Mouse (Mus musculus) spleen, adult 18-20 months (tissue): ENCODE measurements around the gene Hint3.
"Not testable (repeated sequence)": the region's sequence is repeated elsewhere in the genome, so short reads cannot be mapped to it uniquely, and the experiment has no call there.

Source experiments
- DNase-seq, 2 experiments: peaks; one replicate each; pipeline ENCODE4 v3.0.0; 2022; ENCODE audit warnings: mixed read lengths in 2 of 2

The Hint3 gene

GRCm38 (mm10) chr10:30629513-30629912 is at the start of gene Hint3:
Gene Hint3 (minus strand): TSS chr10:30629632.
- DNase-seq: no peak

- DNase-seq: no peak
Measured at GRCm38 (mm10) chr10:30678051-30678450, 48.6 kb upstream of the Hint3 start.

- DNase-seq: no peak
Measured at GRCm38 (mm10) chr10:30674825-30675224, 45.4 kb upstream of the Hint3 start.

GRCm38 (mm10) chr10:30666580-30666979 is 37.1 kb upstream of the Hint3 start:
- DNase-seq: no peak

- no peak for DNase-seq
Measured at GRCm38 (mm10) chr10:30660564-30661328, 31.3 kb upstream of the Hint3 start.

GRCm38 (mm10) chr10:30655655-30656054 is 26.2 kb upstream of the Hint3 start:
- DNase-seq: no peak

GRCm38 (mm10) chr10:30647681-30648080 is 18.2 kb upstream of the Hint3 start:
- no peak for DNase-seq

- DNase-seq: no peak
Measured at GRCm38 (mm10) chr10:30638216-30638615, 8.8 kb upstream of the Hint3 start.

GRCm38 (mm10) chr10:30636474-30637154 is 7.2 kb upstream of the Hint3 start:
- not testable (repeated sequence) for DNase-seq

- DNase-seq: no peak
Measured at GRCm38 (mm10) chr10:30632718-30633117, 3.3 kb upstream of the Hint3 start.

- no peak for DNase-seq
Measured at GRCm38 (mm10) chr10:30629977-30630376, 545 bp upstream of the Hint3 start.

- DNase-seq: not testable (repeated sequence)
Measured at GRCm38 (mm10) chr10:30628444-30628843, 988 bp downstream of the Hint3 start.

- DNase-seq: no peak
Measured at GRCm38 (mm10) chr10:30627548-30627947, 1.9 kb downstream of the Hint3 start.

- DNase-seq: no peak
Measured at GRCm38 (mm10) chr10:30624161-30625019, 5.0 kb downstream of the Hint3 start.

GRCm38 (mm10) chr10:30622928-30623327 is 6.5 kb downstream of the Hint3 start:
- no peak for DNase-seq

GRCm38 (mm10) chr10:30618918-30619210 is 10.6 kb downstream of the Hint3 start:
- no peak for DNase-seq

- peak; percentile 95 to 97 for DNase-seq
Measured at GRCm38 (mm10) chr10:30618091-30618917, 11.1 kb downstream of the Hint3 start.

- DNase-seq: no peak
Measured at GRCm38 (mm10) chr10:30613039-30613438, 16.4 kb downstream of the Hint3 start.

- DNase-seq: no peak
Measured at GRCm38 (mm10) chr10:30609614-30610013, 19.8 kb downstream of the Hint3 start.

- DNase-seq: no peak
Measured at GRCm38 (mm10) chr10:30608109-30608508, 21.3 kb downstream of the Hint3 start.

GRCm38 (mm10) chr10:30600542-30600966 is 28.9 kb downstream of the Hint3 start, which contains the start of gene Trmt11:
Gene Trmt11 (minus strand): TSS chr10:30600749.
- DNase-seq: peak; percentile 72 to 84

- no peak for DNase-seq
Measured at GRCm38 (mm10) chr10:30600094-30600534, 29.3 kb downstream of the Hint3 start.
